Mouse (Mus musculus) intestine, embryonic 16.5 days (tissue): Measurements from ENCODE around the gene Pde2a. TPM values are rescaled to one million over a fixed set of nuclear protein-coding genes. Genes with fewer than 3 reads are reported as not detected.
"Not testable (repeated sequence)": the region's sequence is repeated elsewhere in the genome, so short reads cannot be mapped to it uniquely, and the experiment has no call there.

Experiments used
- ATAC-seq: fragments of 200-750 bp; cut with Nextera tagmentation; 2 replicates; pipeline ENCODE4 v1.8.0; 2017; ENCODE audit warnings: moderate TSS enrichment, moderate library complexity
- H3K27ac ChIP-seq: fragments of 300-500 bp; sonication (generic); 2 replicates; pipeline ENCODE4 v1.5.1; 2014; ENCODE audit warnings: mild to moderate bottlenecking, low read length
- H3K27me3 ChIP-seq: fragments of 300-500 bp; sonication (generic); replicated peaks from 2 replicates; pipeline ENCODE4 v1.6.1; 2014; ENCODE audit warnings: low read length, control low read depth, mixed read lengths; ENCODE audit not compliant: control insufficient read depth, insufficient read depth
- H3K36me3 ChIP-seq: fragments of 300-500 bp; sonication (generic); 2 replicates; pipeline ENCODE4 v1.6.1; 2014; ENCODE audit warnings: low read length, control low read depth; ENCODE audit not compliant: control insufficient read depth, insufficient read depth
- H3K4me1 ChIP-seq: fragments of 300-500 bp; sonication (generic); 2 replicates; pipeline ENCODE4 v1.6.1; 2014; ENCODE audit warnings: low read length, control low read depth, mixed read lengths; ENCODE audit not compliant: control insufficient read depth, insufficient read depth
- H3K4me2 ChIP-seq: fragments of 300-500 bp; sonication (generic); 2 replicates; pipeline ENCODE4 v1.6.1; 2014; ENCODE audit warnings: low read depth, low read length, control low read depth
- H3K4me3 ChIP-seq: fragments of 300-500 bp; sonication (generic); 2 replicates; pipeline ENCODE4 v1.5.1; 2014; ENCODE audit warnings: mild to moderate bottlenecking, low read length
- H3K9ac ChIP-seq: fragments of 300-500 bp; sonication (generic); 2 replicates; pipeline ENCODE4 v1.6.1; 2014; ENCODE audit warnings: low read depth, low read length
- H3K9me3 ChIP-seq: fragments of 300-500 bp; sonication (generic); 2 replicates; pipeline ENCODE4 v1.6.1; 2016; ENCODE audit warnings: low read length, control low read depth; ENCODE audit not compliant: control insufficient read depth
- WGBS: fragments of 180-500 bp; shearing (Covaris S2); extraction: QIAGEN DNeasy Blood & Tissue Kit; methylation state at CpG from one replicate; pipeline ENCODE4 v1.1.7; 2014; 5-methylcytosine and 5-hydroxymethylcytosine counted together
- polyA plus RNA-seq: library from polyadenylated mRNA; unstranded; fragments of >200 nt; fragmentation: Nextera tagmentation; extraction: Ambion mirVana; gene quantifications from 2 replicates; pipeline ENCODE4 v1.2.1, GENCODE M21; 2015

The Pde2a gene
- polyA plus RNA-seq, 1 experiment from 2014 or later = 23.0 TPM

DNA sequence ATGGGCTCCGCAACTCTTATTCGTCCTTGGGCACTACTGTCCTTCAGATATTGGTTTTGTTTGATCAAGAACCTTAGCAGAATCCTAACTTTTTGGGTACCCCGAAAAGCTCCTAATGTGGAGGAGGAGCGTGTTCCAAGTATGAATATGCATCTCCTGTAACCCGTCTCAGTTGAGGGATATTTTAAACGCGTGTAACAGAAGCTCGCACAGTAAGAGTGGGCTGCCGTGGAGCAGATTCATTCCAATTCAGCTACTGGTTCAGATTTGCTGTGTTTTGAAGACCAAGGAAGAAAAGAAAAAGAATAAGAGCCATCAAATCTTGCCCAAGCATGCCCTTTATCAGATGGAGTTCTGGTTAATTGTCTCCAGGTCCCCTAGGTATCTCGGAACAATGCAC lies 120.2 kb downstream of the Pde2a start:
- no peak overlapping the region for H3K4me2 ChIP-seq
- WGBS = 85% methylated on average over 10 of the region's 10 CpGs
- H3K9ac ChIP-seq = no peak overlapping the region
- ATAC-seq = no peak
- H3K27ac ChIP-seq = no peak overlapping the region
- H3K36me3 ChIP-seq = no peaks in the 10 kb centered on the region
- no peaks in the 10 kb centered on the region for H3K9me3 ChIP-seq
- no peak overlapping the region for H3K4me3 ChIP-seq
- H3K4me1 ChIP-seq = peaks cover 6% of the 10 kb centered on the region; the same call in 1 of the 2 replicates
- H3K27me3 ChIP-seq = no peaks in the 10 kb centered on the region; the same call in 1 of the 2 replicates

GRCm38 (mm10) chr7:101547651-101548050 lies 126.2 kb downstream of the Pde2a start:
- H3K36me3 ChIP-seq = no peaks in the 10 kb centered on the region
- H3K4me3 ChIP-seq = no peak overlapping the region
- H3K4me1 ChIP-seq = peaks cover 5% of the 10 kb centered on the region
- H3K27ac ChIP-seq = no peak overlapping the region
- no peaks in the 10 kb centered on the region; the same call in 1 of the 2 replicates for H3K27me3 ChIP-seq
- 75% methylated on average over 3 of the region's 3 CpGs for WGBS
- no peak overlapping the region for H3K9ac ChIP-seq
- no peak for ATAC-seq
- no peaks in the 10 kb centered on the region for H3K9me3 ChIP-seq
- H3K4me2 ChIP-seq = no peak overlapping the region

GRCm38 (mm10) chr7:101549266-101549665 lies 127.8 kb downstream of the Pde2a start:
- Histone ChIP-seq H3K9ac (no peak overlapping the region), H3K4me1 (peaks cover 5% of the 10 kb centered on the region), H3K4me2 (no peak overlapping the region), H3K9me3 (no peaks in the 10 kb centered on the region), H3K36me3 (no peaks in the 10 kb centered on the region), H3K27ac (no peak overlapping the region), H3K4me3 (no peak overlapping the region), H3K27me3 (no peaks in the 10 kb centered on the region)
- 87% methylated on average over 3 of the region's 3 CpGs for WGBS
- ATAC-seq = no peak

- 46% methylated on average over 7 of the region's 7 CpGs for WGBS
- no peak overlapping the region for H3K4me3 ChIP-seq
- no peaks in the 10 kb centered on the region for H3K27me3 ChIP-seq
- no peak overlapping the region for H3K4me2 ChIP-seq
- 0 out of 2 replicates have a peak overlapping the region, but pooled peaks have one; percentile 6 for H3K27ac ChIP-seq
- no peak overlapping the region for H3K9ac ChIP-seq
- no peaks in the 10 kb centered on the region for H3K9me3 ChIP-seq
- no peak for ATAC-seq
- H3K4me1 ChIP-seq = peaks cover 5% of the 10 kb centered on the region
- no peaks in the 10 kb centered on the region for H3K36me3 ChIP-seq
Measured at GRCm38 (mm10) chr7:101550686-101551485, 129.4 kb downstream of the Pde2a start.

- Histone ChIP-seq H3K36me3 (no peaks in the 10 kb centered on the region), H3K4me3 (no peak overlapping the region), H3K9ac (no peak overlapping the region), H3K4me2 (no peak overlapping the region), H3K27ac (0 out of 2 replicates have a peak overlapping the region, but pooled peaks have one; percentile 6), H3K4me1 (peaks cover 5% of the 10 kb centered on the region), H3K27me3 (no peaks in the 10 kb centered on the region), H3K9me3 (no peaks in the 10 kb centered on the region)
- 83% methylated on average over 1 of the region's 1 CpGs for WGBS
- ATAC-seq = no peak
Measured at GRCm38 (mm10) chr7:101551530-101551929, 130.0 kb downstream of the Pde2a start.

DNA sequence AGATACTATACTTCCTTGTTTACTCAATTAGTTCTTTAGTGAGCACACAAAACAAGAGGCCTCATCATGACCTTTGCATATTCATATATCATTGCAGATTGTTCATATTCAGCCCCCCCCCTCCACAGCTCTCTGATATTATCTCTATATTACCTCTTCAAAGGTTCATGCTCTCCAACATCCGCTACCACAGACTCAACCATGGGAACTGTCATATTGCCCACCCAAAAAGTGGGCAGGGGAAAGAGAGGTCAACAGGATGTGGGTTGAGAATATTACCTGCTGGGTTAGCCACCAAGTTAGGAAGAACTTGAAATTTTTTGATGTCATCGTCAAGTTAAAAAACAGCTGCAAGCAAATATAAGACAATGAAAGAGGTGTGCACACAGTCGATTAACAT lies 134.0 kb downstream of the Pde2a start:
- H3K9me3 ChIP-seq, H3K9ac ChIP-seq, ATAC-seq, H3K4me3 ChIP-seq, H3K4me1 ChIP-seq, H3K4me2 ChIP-seq, H3K36me3 ChIP-seq, H3K27me3 ChIP-seq, H3K27ac ChIP-seq: not testable (repeated sequence)
- WGBS = 89% methylated on average over 3 of the region's 3 CpGs

- Histone ChIP-seq H3K4me3 (no peak overlapping the region), H3K27ac (no peak overlapping the region), H3K9me3 (no peaks in the 10 kb centered on the region), H3K4me2 (no peak overlapping the region), H3K4me1 (no peaks in the 10 kb centered on the region), H3K36me3 (no peaks in the 10 kb centered on the region), H3K9ac (no peak overlapping the region), H3K27me3 (no peaks in the 10 kb centered on the region)
- WGBS = 71% methylated on average over 1 of the region's 1 CpGs
- ATAC-seq = peak; percentile 86
Measured at GRCm38 (mm10) chr7:101557391-101557790, 135.9 kb downstream of the Pde2a start.

- not testable (repeated sequence) for H3K27ac ChIP-seq, H3K4me3 ChIP-seq, H3K9ac ChIP-seq, H3K4me2 ChIP-seq, H3K36me3 ChIP-seq, H3K4me1 ChIP-seq, ATAC-seq, H3K9me3 ChIP-seq, H3K27me3 ChIP-seq
- 62% methylated on average over 5 of the region's 5 CpGs for WGBS
Measured at GRCm38 (mm10) chr7:101559393-101559792, 137.9 kb downstream of the Pde2a start.
